Mouse (Mus musculus): ENCODE measurements around the gene Cemip.

- TF ChIP-seq CTCF (IDR thresholded peaks at IDR 0.05), result no peak
- no peak for TF ChIP-seq POLR2A (IDR thresholded peaks at IDR 0.05; ENCODE audit: insufficient read depth, low read depth, low read length)
Observed at GRCm38 (mm10) chr7:84098098-84098497, 11.8 kb upstream of the Cemip start.
